Mouse (Mus musculus): Measurements from ENCODE around the gene Mrpl20. TPM values are rescaled to one million over a fixed set of nuclear protein-coding genes. Genes with fewer than 3 reads are reported as not detected.

Mrpl20 gene
- polyA plus RNA-seq, 1 experiment from 2014 or later = 267 TPM

- 89% methylated on average over 9 of the region's 9 CpGs for WGBS
- Histone ChIP-seq H3K36me3 (ENCODE audit: control insufficient read depth, insufficient read depth, low read length) (peaks cover 23% of the 10 kb centered on the region), H3K9me3 (ENCODE audit: control insufficient read depth, low read length) (no peaks in the 10 kb centered on the region), H3K27ac (ENCODE audit: low read depth, low read length) (no peak overlapping the region), H3K27me3 (replicated peaks; ENCODE audit: control insufficient read depth, insufficient read depth, low read length) (no peaks in the 10 kb centered on the region), H3K4me2 (ENCODE audit: low read length) (no peak overlapping the region), H3K4me1 (ENCODE audit: control insufficient read depth, insufficient read depth, low read depth, low read length) (peaks cover 27% of the 10 kb centered on the region), H3K9ac (ENCODE audit: low read depth, low read length) (no peak overlapping the region), H3K4me3 (ENCODE audit: low read length) (no peak overlapping the region)
- no peak for ATAC-seq
Measured at GRCm38 (mm10) chr4:155853421-155853820, 50.7 kb downstream of the Mrpl20 start.

GRCm38 (mm10) chr4:155854991-155855390 is 52.3 kb downstream of the Mrpl20 start:
- Histone ChIP-seq H3K9ac (ENCODE audit: low read depth, low read length) (no peak overlapping the region), H3K36me3 (ENCODE audit: control insufficient read depth, insufficient read depth, low read length) (peaks cover 32% of the 10 kb centered on the region), H3K27ac (ENCODE audit: low read depth, low read length) (no peak overlapping the region), H3K4me2 (ENCODE audit: low read length) (no peak overlapping the region), H3K27me3 (replicated peaks; ENCODE audit: control insufficient read depth, insufficient read depth, low read length) (no peaks in the 10 kb centered on the region), H3K4me3 (ENCODE audit: low read length) (no peak overlapping the region), H3K4me1 (ENCODE audit: control insufficient read depth, insufficient read depth, low read depth, low read length) (peaks cover 12% of the 10 kb centered on the region), H3K9me3 (ENCODE audit: control insufficient read depth, low read length) (no peaks in the 10 kb centered on the region)
- ATAC-seq = no peak
- WGBS = 99% methylated on average over 12 of the region's 12 CpGs

GRCm38 (mm10) chr4:155856071-155856470 is 53.4 kb downstream of the Mrpl20 start:
- H3K36me3 ChIP-seq (ENCODE audit: control insufficient read depth, insufficient read depth, low read length) = peaks cover 39% of the 10 kb centered on the region
- H3K9ac ChIP-seq (ENCODE audit: low read depth, low read length) = no peak overlapping the region

GRCm38 (mm10) chr4:155856881-155857280 is 54.2 kb downstream of the Mrpl20 start:
- peaks cover 1% of the 10 kb centered on the region; the same call in 1 of the 2 replicates for H3K4me1 ChIP-seq (ENCODE audit: control insufficient read depth, insufficient read depth, low read depth, low read length)
- no peak overlapping the region for H3K27ac ChIP-seq (ENCODE audit: low read depth, low read length)
- 84% methylated on average over 3 of the region's 3 CpGs for WGBS
- peaks cover 42% of the 10 kb centered on the region for H3K36me3 ChIP-seq (ENCODE audit: control insufficient read depth, insufficient read depth, low read length)
- no peak overlapping the region for H3K4me2 ChIP-seq (ENCODE audit: low read length)
- H3K27me3 ChIP-seq (replicated peaks; ENCODE audit: control insufficient read depth, insufficient read depth, low read length) = no peaks in the 10 kb centered on the region
- no peak overlapping the region for H3K4me3 ChIP-seq (ENCODE audit: low read length)
- no peak for ATAC-seq
- H3K9me3 ChIP-seq (ENCODE audit: control insufficient read depth, low read length) = no peaks in the 10 kb centered on the region
- H3K9ac ChIP-seq (ENCODE audit: low read depth, low read length) = no peak overlapping the region

More at GRCm38 (mm10) chr4:155856071-155856470, 53.4 kb downstream of the Mrpl20 start:
- no peaks in the 10 kb centered on the region for H3K9me3 ChIP-seq (ENCODE audit: control insufficient read depth, low read length)
- H3K27ac ChIP-seq (ENCODE audit: low read depth, low read length) = no peak overlapping the region
- 90% methylated on average over 12 of the region's 12 CpGs for WGBS
- H3K4me1 ChIP-seq (ENCODE audit: control insufficient read depth, insufficient read depth, low read depth, low read length) = peaks cover 2% of the 10 kb centered on the region; the same call in 1 of the 2 replicates
- H3K4me2 ChIP-seq (ENCODE audit: low read length) = no peak overlapping the region
- H3K4me3 ChIP-seq (ENCODE audit: low read length) = no peak overlapping the region
- ATAC-seq = no peak
- no peaks in the 10 kb centered on the region for H3K27me3 ChIP-seq (replicated peaks; ENCODE audit: control insufficient read depth, insufficient read depth, low read length)

- H3K4me1 ChIP-seq (ENCODE audit: control insufficient read depth, insufficient read depth, low read depth, low read length) = no peaks in the 10 kb centered on the region
- 40% methylated on average over 13 of the region's 13 CpGs for WGBS
- H3K27ac ChIP-seq (ENCODE audit: low read depth, low read length) = no peak overlapping the region
- H3K36me3 ChIP-seq (ENCODE audit: control insufficient read depth, insufficient read depth, low read length) = peaks cover 39% of the 10 kb centered on the region
- H3K9me3 ChIP-seq (ENCODE audit: control insufficient read depth, low read length) = no peaks in the 10 kb centered on the region
- no peak for ATAC-seq
- no peaks in the 10 kb centered on the region for H3K27me3 ChIP-seq (replicated peaks; ENCODE audit: control insufficient read depth, insufficient read depth, low read length)
- no peak overlapping the region for H3K4me2 ChIP-seq (ENCODE audit: low read length)
- H3K9ac ChIP-seq (ENCODE audit: low read depth, low read length) = no peak overlapping the region
- no peak overlapping the region for H3K4me3 ChIP-seq (ENCODE audit: low read length)
Measured at GRCm38 (mm10) chr4:155859318-155859717, 56.6 kb downstream of the Mrpl20 start.

Small RNA genes within 50 kb of the gene (microRNA-seq; reads per million reads assigned to microRNA genes)
- gene Gm27743 = not detected

Other genes starting within 250 kb of the Mrpl20 start
- gene Nadk, start 240.5 kb upstream of the Mrpl20 start, polyA plus RNA-seq (2015; fragmentation: Nextera tagmentation; extraction: Ambion mirVana) = 80.0 and 88.9 TPM in 2 replicates
- gene Slc35e2, start 201.5 kb upstream of the Mrpl20 start, polyA plus RNA-seq (2015; fragmentation: Nextera tagmentation; extraction: Ambion mirVana) = 12.3 and 16.4 TPM in 2 replicates
- 50.0 and 54.9 TPM in 2 replicates for gene Cdk11b, start 178.0 kb upstream of the Mrpl20 start, polyA plus RNA-seq (2015; fragmentation: Nextera tagmentation; extraction: Ambion mirVana)
- not detected in 2 replicates for gene Gm10563, start 157.5 kb upstream of the Mrpl20 start, polyA plus RNA-seq (2015; fragmentation: Nextera tagmentation; extraction: Ambion mirVana)
- gene Mmp23, start 149.5 kb upstream of the Mrpl20 start, polyA plus RNA-seq (2015; fragmentation: Nextera tagmentation; extraction: Ambion mirVana) = 2.9 and 5.3 TPM in 2 replicates
- gene Mib2, start 133.7 kb upstream of the Mrpl20 start, polyA plus RNA-seq (2015; fragmentation: Nextera tagmentation; extraction: Ambion mirVana) = 54.4 and 55.7 TPM in 2 replicates
- 14.2 and 15.5 TPM in 2 replicates for gene Fndc10, start 108.5 kb upstream of the Mrpl20 start, polyA plus RNA-seq (2015; fragmentation: Nextera tagmentation; extraction: Ambion mirVana)
- gene Ssu72, start 98.1 kb upstream of the Mrpl20 start, polyA plus RNA-seq (2015; fragmentation: Nextera tagmentation; extraction: Ambion mirVana) = 166 and 178 TPM in 2 replicates
- gene Tmem240, start 68.1 kb upstream of the Mrpl20 start, polyA plus RNA-seq (2015; fragmentation: Nextera tagmentation; extraction: Ambion mirVana) = 17.4 and 22.2 TPM in 2 replicates
- gene Atad3a, start 41.8 kb upstream of the Mrpl20 start, polyA plus RNA-seq (2015; fragmentation: Nextera tagmentation; extraction: Ambion mirVana) = 93.9 and 100 TPM in 2 replicates
- 38.0 and 39.0 TPM in 2 replicates for gene Vwa1, start 28.2 kb upstream of the Mrpl20 start, polyA plus RNA-seq (2015; fragmentation: Nextera tagmentation; extraction: Ambion mirVana)
- 0.89 and 1.3 TPM in 2 replicates for gene Tmem88b, start 17.0 kb upstream of the Mrpl20 start, polyA plus RNA-seq (2015; fragmentation: Nextera tagmentation; extraction: Ambion mirVana)
- not detected in 2 replicates for gene Ankrd65, start 12.4 kb upstream of the Mrpl20 start, polyA plus RNA-seq (2015; fragmentation: Nextera tagmentation; extraction: Ambion mirVana)
- gene Ccnl2, start 9.6 kb downstream of the Mrpl20 start, polyA plus RNA-seq (2015; fragmentation: Nextera tagmentation; extraction: Ambion mirVana) = 118 and 132 TPM in 2 replicates
- gene Aurkaip1, start 28.4 kb downstream of the Mrpl20 start, polyA plus RNA-seq (2015; fragmentation: Nextera tagmentation; extraction: Ambion mirVana) = 133 and 143 TPM in 2 replicates
- 35.7 and 36.5 TPM in 2 replicates for gene Mxra8, start 36.8 kb downstream of the Mrpl20 start, polyA plus RNA-seq (2015; fragmentation: Nextera tagmentation; extraction: Ambion mirVana)
- gene Dvl1, start 44.5 kb downstream of the Mrpl20 start, polyA plus RNA-seq (2015; fragmentation: Nextera tagmentation; extraction: Ambion mirVana) = 10.2 and 10.7 TPM in 2 replicates
- gene Tas1r3, start 60.5 kb downstream of the Mrpl20 start, polyA plus RNA-seq (2015; fragmentation: Nextera tagmentation; extraction: Ambion mirVana) = 0.29 and 0.40 TPM in 2 replicates
- gene Cptp, start 66.6 kb downstream of the Mrpl20 start, polyA plus RNA-seq (2015; fragmentation: Nextera tagmentation; extraction: Ambion mirVana) = 30.2 and 31.7 TPM in 2 replicates
- 67.2 and 74.7 TPM in 2 replicates for gene Ints11, start 66.7 kb downstream of the Mrpl20 start, polyA plus RNA-seq (2015; fragmentation: Nextera tagmentation; extraction: Ambion mirVana)
- gene Pusl1, start 88.9 kb downstream of the Mrpl20 start, polyA plus RNA-seq (2015; fragmentation: Nextera tagmentation; extraction: Ambion mirVana) = 66.6 and 66.7 TPM in 2 replicates
- 62.3 and 74.5 TPM in 2 replicates for gene Acap3, start 88.9 kb downstream of the Mrpl20 start, polyA plus RNA-seq (2015; fragmentation: Nextera tagmentation; extraction: Ambion mirVana)
- 97.6 and 98.8 TPM in 2 replicates for gene Ube2j2, start 141.0 kb downstream of the Mrpl20 start, polyA plus RNA-seq (2015; fragmentation: Nextera tagmentation; extraction: Ambion mirVana)
- gene C1qtnf12, start 159.4 kb downstream of the Mrpl20 start, polyA plus RNA-seq (2015; fragmentation: Nextera tagmentation; extraction: Ambion mirVana) = 13.9 and 16.4 TPM in 2 replicates
- gene B3galt6, start 189.8 kb downstream of the Mrpl20 start, polyA plus RNA-seq (2015; fragmentation: Nextera tagmentation; extraction: Ambion mirVana) = 35.5 and 35.7 TPM in 2 replicates
- gene Sdf4, start 190.0 kb downstream of the Mrpl20 start, polyA plus RNA-seq (2015; fragmentation: Nextera tagmentation; extraction: Ambion mirVana) = 120 and 124 TPM in 2 replicates
- 0.64 TPM in 1 of 2 replicates, not detected in the other for gene Tnfrsf4, start 211.0 kb downstream of the Mrpl20 start, polyA plus RNA-seq (2015; fragmentation: Nextera tagmentation; extraction: Ambion mirVana)
- 1.7 and 1.8 TPM in 2 replicates for gene Tnfrsf18, start 223.3 kb downstream of the Mrpl20 start, polyA plus RNA-seq (2015; fragmentation: Nextera tagmentation; extraction: Ambion mirVana)

All from hindbrain, embryonic 16.5 days (tissue).